Comparison of ENCODE assay signal across 8 mouse cellular contexts in the genomic region with DNA sequence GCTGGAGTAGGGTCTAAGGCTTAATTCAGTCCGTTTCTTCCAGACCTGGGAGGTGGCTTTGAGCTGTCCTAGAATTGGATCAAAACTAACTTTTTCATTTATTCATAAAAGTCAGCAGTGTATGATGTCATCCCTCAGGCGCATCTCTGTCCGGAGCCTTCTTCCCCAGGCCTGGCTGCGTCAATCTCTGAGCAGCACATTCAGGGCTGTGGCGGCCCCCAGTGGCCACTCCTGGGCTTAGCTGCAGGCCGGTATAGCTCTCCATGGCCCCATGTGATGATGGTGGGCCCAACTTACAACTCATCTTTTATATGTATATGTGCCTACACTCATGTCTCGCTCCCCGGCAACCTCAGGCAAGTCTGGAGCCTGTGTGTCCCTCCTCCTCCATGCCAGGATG. TPM values are rescaled to one million over a fixed set of nuclear protein-coding genes. Genes with fewer than 3 reads are reported as not detected.
DNase-seq lines count a peak whose midpoint lies in the region; ATAC-seq and TF ChIP-seq lines count a peak whose summit lies in the region.

No protein-coding gene starts in this region.

- in situ Hi-C loops in CH12.LX (cut with MboI; ENCODE audit: low pct_ligation_motif_present, low pct_unique_long_range_greater_than_20kb, low sequenced_read_pairs), result no loop called here

- H3K79me2 ChIP-seq in CH12.LX (replicated peaks; ENCODE audit: control insufficient read depth, extremely low read depth, insufficient read depth, poor library complexity, severe bottlenecking), result no peaks in the 10 kb centered on the region

- peak; percentile 98 for TF ChIP-seq RAD21 in CH12.LX (IDR thresholded peaks at IDR 0.05; ENCODE audit: low read depth, low read length)

- dilution Hi-C loops in CH12.LX (cut with MboI; ENCODE audit: extremely low pct_ligation_motif_present, extremely low pct_unique_long_range_greater_than_20kb, low sequenced_read_pairs), result no loop called here

- no peaks in the 10 kb centered on the region for H3K36me3 ChIP-seq in CH12.LX (replicated peaks in 1 of 2; ENCODE audit: control insufficient read depth in 1 of 2, insufficient read depth in 1 of 2, low read length in 1 of 2)
- H3K36me3 ChIP-seq in forebrain, embryonic 10.5 days (replicated peaks), result no peaks in the 10 kb centered on the region
- no peaks in the 10 kb centered on the region for H3K36me3 ChIP-seq in neural tube, embryonic 15.5 days

- H3K27me3 ChIP-seq in CH12.LX (replicated peaks), result peaks cover 30% of the 10 kb centered on the region
- H3K27me3 ChIP-seq in forebrain, embryonic 10.5 days (ENCODE audit: poor library complexity, severe bottlenecking), result no peaks in the 10 kb centered on the region
- no peaks in the 10 kb centered on the region for H3K27me3 ChIP-seq in neural tube, embryonic 15.5 days (replicated peaks)

- H3K9me3 ChIP-seq in CH12.LX (replicated peaks; ENCODE audit: low read length), result no peaks in the 10 kb centered on the region
- no peaks in the 10 kb centered on the region for H3K9me3 ChIP-seq in forebrain, embryonic 10.5 days
- no peaks in the 10 kb centered on the region for H3K9me3 ChIP-seq in neural tube, embryonic 15.5 days (replicated peaks)

- DNase-seq in CH12.LX (ENCODE audit: extremely low read depth), result peak; percentile 76
- peak; percentile 69 for DNase-seq in brain, embryonic 14.5 days (ENCODE audit: low read depth)
- peak; percentile 56 for DNase-seq in forebrain, embryonic 10.5 days (ENCODE audit: extremely low spot score, low spot score)
- DNase-seq in heart, postnatal 14 days, result peak; percentile 81 to 86
- DNase-seq in kidney, postnatal 4 days, result peak; percentile 85 to 89
- peak; percentile 61 to 69 for DNase-seq in lung, adult 18-20 months
- DNase-seq in thymus, postnatal 14 days, result peak; percentile 81

- intact Hi-C loops in heart, postnatal 14 days (cut with DNase I), result loop anchor here (1.0 to 5.0 kb wide), 2 partner anchors 180 to 198 kb away; a partner anchor contains a TSS

- H3K4me3 ChIP-seq in CH12.LX (replicated peaks in 1 of 3; ENCODE audit: low read depth in 2 of 3, low read length in 2 of 3, poor library complexity in 1 of 3), result no peak overlapping the region
- H3K4me3 ChIP-seq in forebrain, embryonic 10.5 days, result no peak overlapping the region
- no peak overlapping the region for H3K4me3 ChIP-seq in neural tube, embryonic 15.5 days (replicated peaks)

- peak; percentile 75; the same call in 1 of the 2 replicates for ATAC-seq in neural tube, embryonic 15.5 days (ENCODE audit: low FRiP score)

- no peak overlapping the region for H3K27ac ChIP-seq in CH12.LX (ENCODE audit: insufficient read depth, low read depth)
- H3K27ac ChIP-seq in forebrain, embryonic 10.5 days, result no peak overlapping the region
- no peak overlapping the region for H3K27ac ChIP-seq in neural tube, embryonic 15.5 days (replicated peaks)

- H3K9ac ChIP-seq in CH12.LX (ENCODE audit: insufficient read depth, low read depth), result no peak overlapping the region
- H3K9ac ChIP-seq in neural tube, embryonic 15.5 days (replicated peaks), result no peak overlapping the region

- TF ChIP-seq EP300 in CH12.LX (IDR thresholded peaks at IDR 0.05; ENCODE audit: low read length), result no peak

- TF ChIP-seq POLR2A in CH12.LX (IDR thresholded peaks at IDR 0.05; ENCODE audit: low read depth, low read length), result no peak
- TF ChIP-seq POLR2A in brain, embryonic 14.5 days (IDR thresholded peaks at IDR 0.05; ENCODE audit: borderline replicate concordance, extremely low read depth, insufficient read depth, insufficient read length, poor library complexity, severe bottlenecking), result no peak

- peaks cover 8 to 35% of the 10 kb centered on the region in 2 experiments for H3K4me1 ChIP-seq in CH12.LX (ENCODE audit: control insufficient read depth in 1 of 2, insufficient read depth in 2 of 2)
- peaks cover 6% of the 10 kb centered on the region for H3K4me1 ChIP-seq in forebrain, embryonic 10.5 days
- H3K4me1 ChIP-seq in neural tube, embryonic 15.5 days, result peaks cover 5% of the 10 kb centered on the region

- WGBS in forebrain, embryonic 10.5 days, result 11% methylated on average over 8 of the region's 8 CpGs
- WGBS in neural tube, embryonic 15.5 days, result 12% methylated on average over 8 of the region's 8 CpGs

- H3K4me2 ChIP-seq in CH12.LX (ENCODE audit: insufficient read depth, low read depth, poor library complexity, severe bottlenecking), result no peak overlapping the region
- H3K4me2 ChIP-seq in neural tube, embryonic 15.5 days, result no peak overlapping the region

- TF ChIP-seq CTCF in CH12.LX (conservative IDR thresholded peaks at IDR 0.05 in 1 of 2, IDR thresholded peaks at IDR 0.05 in 1 of 2; ENCODE audit: low read depth in 2 of 2, low read length in 2 of 2), result peak; percentile 45 to 98
- TF ChIP-seq CTCF in brain, embryonic 14.5 days (IDR thresholded peaks at IDR 0.05; ENCODE audit: borderline replicate concordance, extremely low read depth, insufficient read depth, insufficient read length), result peak; percentile 92

TF ChIP-seq in CH12.LX, 34 proteins besides CTCF, POLR2A, EP300 and RAD21:
- peak; percentile 62 for TF ChIP-seq JUN (IDR thresholded peaks at IDR 0.05; ENCODE audit: insufficient read depth, low read depth, low read length)
- 0 out of 2 replicates have a peak, but pooled peaks have one; percentile 28 for TF ChIP-seq MAX (IDR thresholded peaks at IDR 0.05; ENCODE audit: low read length)
- TF ChIP-seq NRF1 (IDR thresholded peaks at IDR 0.05; ENCODE audit: low read depth, low read length), result peak; percentile 27; the same call in 1 of the 2 replicates
- no peak for TF ChIP-seq USF2 (conservative IDR thresholded peaks at IDR 0.05; ENCODE audit: low read depth, low read length)
- TF ChIP-seq ETS1 (conservative IDR thresholded peaks at IDR 0.05; ENCODE audit: low read depth, low read length), result no peak
- 0 out of 2 replicates have a peak, but pooled peaks have one; percentile 25 for TF ChIP-seq SIN3A (IDR thresholded peaks at IDR 0.05; ENCODE audit: low read length)
- TF ChIP-seq JUND (conservative IDR thresholded peaks at IDR 0.05; ENCODE audit: low read depth, low read length), result no peak; the same call in 1 of the 2 replicates
- peak; percentile 57; the same call in 1 of the 2 replicates for TF ChIP-seq IRF4 (IDR thresholded peaks at IDR 0.05; ENCODE audit: low read depth, low read length)
- TF ChIP-seq SMC3 (IDR thresholded peaks at IDR 0.05; ENCODE audit: low read depth, low read length), result peak; percentile 96
- TF ChIP-seq BHLHE40 (IDR thresholded peaks at IDR 0.05; ENCODE audit: low read depth, low read length), result no peak; the same call in 1 of the 2 replicates
- no peak for TF ChIP-seq E2F4 (IDR thresholded peaks at IDR 0.05; ENCODE audit: insufficient replicate concordance, low read depth, low read length)
- TF ChIP-seq UBTF (IDR thresholded peaks at IDR 0.05; ENCODE audit: low read depth, low read length), result no peak
- peak; percentile 50; the same call in 1 of the 2 replicates for TF ChIP-seq NELFE (IDR thresholded peaks at IDR 0.05; ENCODE audit: low read depth, low read length)
- TF ChIP-seq ELF1 (IDR thresholded peaks at IDR 0.05; ENCODE audit: low read depth, low read length), result peak; percentile 6; the same call in 1 of the 2 replicates
- peak; percentile 93 for TF ChIP-seq ZC3H11A (IDR thresholded peaks at IDR 0.05; ENCODE audit: low read depth, low read length)
- peak; percentile 26; the same call in 1 of the 2 replicates for TF ChIP-seq TCF12 (IDR thresholded peaks at IDR 0.05; ENCODE audit: low read depth, low read length)
- no peak for TF ChIP-seq MAFK (IDR thresholded peaks at IDR 0.05; ENCODE audit: insufficient replicate concordance, low read length)
- TF ChIP-seq TBP (conservative IDR thresholded peaks at IDR 0.05; ENCODE audit: low read depth, low read length), result no peak
- no peak for TF ChIP-seq PAX5 (IDR thresholded peaks at IDR 0.05; ENCODE audit: low read length)
- no peak for TF ChIP-seq ZMIZ1 (IDR thresholded peaks at IDR 0.05; ENCODE audit: low read depth, low read length)

RNA-seq across cellular contexts. Expression of a gene that starts 21.0 kb away (rescaled TPM):
- total RNA-seq in CH12.LX (2012; rRNA removed), result not detected in 2 replicates
- total RNA-seq in CH12.LX (2014; rRNA removed), result not detected in 2 replicates
- not detected in 2 replicates for polyA plus RNA-seq in CH12.LX (2012; ENCODE audit: insufficient read length, low read depth)
- not detected in 2 replicates for polyA plus RNA-seq in brain, embryonic 14.5 days (2012; rRNA removed)
- polyA plus RNA-seq in forebrain, embryonic 10.5 days (2016; fragmentation: Nextera tagmentation; extraction: Ambion mirVana), result not detected in 2 replicates
- not detected for total RNA-seq in heart, postnatal 14 days (2021)
- polyA plus RNA-seq in neural tube, embryonic 15.5 days (2015; fragmentation: Nextera tagmentation; extraction: Ambion mirVana), result not detected in 2 replicates

RNA-seq across cellular contexts. Expression of a gene that starts 47.3 kb away (rescaled TPM):
- total RNA-seq in CH12.LX (2012; rRNA removed), result 41.5 and 42.3 TPM in 2 replicates
- total RNA-seq in CH12.LX (2014; rRNA removed), result 66.7 and 71.4 TPM in 2 replicates
- 77.1 and 81.2 TPM in 2 replicates for polyA plus RNA-seq in CH12.LX (2012; ENCODE audit: insufficient read length, low read depth)
- 40.8 and 68.4 TPM in 2 replicates for polyA plus RNA-seq in brain, embryonic 14.5 days (2012; rRNA removed)
- polyA plus RNA-seq in forebrain, embryonic 10.5 days (2016; fragmentation: Nextera tagmentation; extraction: Ambion mirVana), result 20.3 and 21.0 TPM in 2 replicates
- 10 to 100 TPM; 92.0 to 94.3 TPM for total RNA-seq in heart, postnatal 14 days (2021)
- polyA plus RNA-seq in neural tube, embryonic 15.5 days (2015; fragmentation: Nextera tagmentation; extraction: Ambion mirVana), result 15.1 and 16.8 TPM in 2 replicates
